Mouse (Mus musculus) forelimb bud, embryonic 11.5 days (tissue): ENCODE measurements at regions not wholly inside any gene's neighbourhood (a gene's known extent, or its start where the extent isn't known, plus 50 kb on each side); places are given as distances from the start of the nearest gene placed in this dataset.

ENCODE experiments used
- DNase-seq: peaks from one replicate; pipeline ENCODE4 v3.0.0-alpha.2; 2012; ENCODE audit warnings: low read depth, low spot score

DNA sequence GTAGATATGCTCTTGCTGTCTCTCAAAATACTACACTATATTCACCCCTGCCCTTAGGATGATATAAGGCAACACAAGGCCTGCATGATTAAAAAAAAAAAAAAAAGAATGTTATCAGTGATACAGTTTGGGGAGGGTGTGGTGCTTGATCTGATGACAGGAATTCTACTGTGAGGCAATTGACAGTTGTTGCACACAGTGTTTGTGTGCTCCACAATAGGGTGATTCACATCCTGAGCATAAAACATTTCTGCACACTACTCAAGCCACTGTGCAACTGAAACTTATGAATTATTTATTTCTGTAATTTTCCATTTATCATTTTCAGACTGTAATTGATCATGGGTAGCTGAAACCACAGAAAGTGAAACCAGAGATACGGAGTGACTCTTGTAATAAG, 277.2 kb upstream of the Adgrl4 start:
- no peak for DNase-seq

- DNase-seq: no peak
Observed at GRCm38 (mm10) chr3:151182132-151182531, 255.6 kb upstream of the Adgrl4 start.

DNA sequence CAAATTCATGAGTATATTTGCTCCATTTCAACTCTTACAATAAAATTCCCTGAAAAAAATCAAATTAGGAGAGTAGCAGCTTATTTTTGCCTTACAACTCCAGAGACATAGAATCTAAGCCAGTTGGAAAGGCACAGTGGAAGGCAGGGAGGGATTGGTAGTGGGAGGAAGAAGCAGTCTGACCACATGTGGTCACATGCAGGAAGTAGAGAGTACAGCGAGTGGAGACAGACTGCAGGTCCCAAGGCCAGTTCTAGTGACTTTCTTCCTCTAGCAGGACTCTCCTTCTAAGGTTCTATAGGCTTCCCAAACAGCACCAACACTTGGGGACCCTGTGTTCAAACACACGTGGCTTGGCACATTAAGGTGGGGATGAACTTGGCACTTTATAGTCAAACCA, 245.6 kb upstream of the Adgrl4 start:
- DNase-seq: no peak

DNA sequence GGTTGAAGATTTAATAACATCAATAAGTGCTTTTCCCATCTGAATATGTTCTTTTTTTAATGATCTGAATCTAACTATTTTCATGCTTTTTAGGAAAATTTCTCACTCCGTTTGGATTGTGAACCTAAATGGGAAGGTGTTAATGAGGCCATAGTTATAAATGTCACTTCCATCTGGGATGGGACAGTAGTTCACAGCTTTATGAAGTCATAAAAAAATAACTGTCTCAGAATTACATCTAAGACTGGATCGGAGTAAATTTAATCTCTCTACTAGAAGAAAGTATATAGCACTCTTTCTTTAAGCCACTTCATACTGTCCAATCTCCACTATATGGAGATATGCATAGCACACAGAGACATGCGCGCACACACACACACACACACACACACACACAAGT, 226.7 kb upstream of the Adgrl4 start:
- no peak for DNase-seq

GRCm38 (mm10) chr3:151216764-151217502, 220.8 kb upstream of the Adgrl4 start:
- DNase-seq: no peak

- peak; percentile 57 for DNase-seq
Observed at GRCm38 (mm10) chr3:151222407-151222806, 215.3 kb upstream of the Adgrl4 start.

DNA sequence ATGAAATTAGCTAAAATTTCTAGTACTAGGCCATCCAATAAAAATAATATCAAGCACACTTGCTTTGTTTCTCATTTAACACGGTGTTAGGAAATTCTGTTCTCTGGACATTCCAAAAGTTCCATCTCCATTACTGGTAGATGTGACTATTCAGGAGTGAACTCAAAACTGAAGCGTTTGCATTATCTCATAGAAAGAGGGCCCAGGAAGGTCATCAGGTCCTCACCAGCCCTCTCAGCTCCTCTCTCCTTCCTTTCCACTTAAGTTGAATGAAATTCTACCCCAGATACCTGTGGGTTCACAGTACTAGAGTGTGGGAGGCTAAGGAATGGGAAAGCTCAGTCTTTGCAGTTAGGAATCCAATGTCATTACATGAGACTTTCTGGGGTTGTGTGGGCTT, 185.2 kb upstream of the Adgrl4 start:
- DNase-seq: no peak

- no peak for DNase-seq
Observed at GRCm38 (mm10) chr3:151262821-151263220, 174.9 kb upstream of the Adgrl4 start.

DNA sequence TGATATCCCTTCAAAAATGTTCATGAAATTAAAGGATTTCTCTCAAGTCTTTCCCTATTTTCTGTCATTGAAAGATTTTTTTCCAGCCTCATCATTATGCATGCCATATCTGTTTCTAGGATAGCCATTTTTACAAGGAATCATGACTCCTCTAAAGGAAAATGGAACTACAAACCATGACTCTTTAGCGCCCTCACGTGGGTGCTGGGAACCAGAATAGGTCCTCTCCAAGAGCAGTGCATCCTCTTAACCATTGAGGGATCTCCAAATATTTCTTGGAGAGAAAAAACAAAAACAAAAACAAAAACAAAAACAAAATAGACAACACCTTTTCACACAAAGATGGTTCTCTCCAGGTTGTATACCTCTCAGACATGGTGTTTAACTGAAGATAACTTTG, 172.0 kb upstream of the Adgrl4 start:
- no peak for DNase-seq

DNA sequence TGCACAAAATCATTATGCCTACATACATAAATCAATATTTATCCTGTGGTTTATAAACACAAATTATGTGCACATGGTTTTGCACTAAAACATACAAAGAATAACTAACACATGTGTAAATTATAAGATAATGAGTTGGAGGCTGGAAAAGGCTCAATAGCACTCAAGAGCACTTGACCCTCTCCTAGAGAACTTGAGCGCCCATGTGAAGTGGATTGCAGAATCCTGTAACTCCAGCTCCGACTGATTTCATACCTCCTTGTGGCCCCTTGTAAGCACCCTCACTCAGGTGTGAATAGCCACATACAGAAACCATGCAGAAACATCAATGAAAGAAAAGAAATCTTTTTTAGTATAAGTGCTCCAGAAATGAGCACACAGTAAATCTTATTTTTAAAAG, 168.2 kb upstream of the Adgrl4 start:
- no peak for DNase-seq

- no peak for DNase-seq
Observed at GRCm38 (mm10) chr3:151283829-151284228, 153.9 kb upstream of the Adgrl4 start.

- no peak for DNase-seq
Observed at GRCm38 (mm10) chr3:151293981-151294605, 143.6 kb upstream of the Adgrl4 start.

GRCm38 (mm10) chr3:151294606-151295005, 143.1 kb upstream of the Adgrl4 start:
- DNase-seq: no peak

DNA sequence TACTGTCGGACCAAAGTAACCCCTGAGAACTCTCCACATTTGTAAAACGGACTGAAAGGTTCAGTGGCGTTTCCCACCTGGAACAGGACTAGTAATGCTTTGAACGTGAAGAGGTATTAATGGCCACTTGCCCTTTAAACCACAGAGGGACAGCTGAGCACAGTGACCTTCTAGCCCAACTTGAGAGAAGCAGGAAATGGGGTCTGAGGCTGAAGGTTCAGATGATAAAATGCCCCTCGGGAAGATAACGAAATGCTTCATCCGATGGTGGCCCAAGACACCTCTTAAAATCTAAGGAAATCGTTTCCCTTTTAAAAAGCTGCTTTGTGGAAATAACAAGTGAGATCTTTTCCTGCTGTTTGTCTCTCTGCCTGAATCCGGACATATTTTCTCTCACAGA, 142.7 kb upstream of the Adgrl4 start:
- DNase-seq: no peak

DNA sequence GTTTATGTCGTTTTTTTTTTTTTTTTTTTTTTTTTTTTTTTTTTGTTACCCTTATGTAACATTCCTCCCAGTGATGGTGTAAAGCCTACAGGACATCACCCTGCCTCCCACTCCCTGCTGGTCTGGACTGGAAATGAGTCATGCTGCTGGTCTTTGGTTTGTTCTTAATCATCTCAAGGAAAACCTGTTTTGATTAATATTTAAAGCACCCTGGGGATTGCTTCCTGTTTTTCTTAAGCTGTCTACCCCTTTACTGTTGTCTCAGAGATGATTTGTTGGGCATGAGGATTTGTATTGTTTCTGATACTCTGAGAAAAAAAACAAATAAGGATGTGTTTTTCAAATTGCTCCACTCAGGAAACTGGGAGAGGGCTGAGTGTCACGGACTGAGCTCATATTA, 139.4 kb upstream of the Adgrl4 start:
- no peak for DNase-seq

DNA sequence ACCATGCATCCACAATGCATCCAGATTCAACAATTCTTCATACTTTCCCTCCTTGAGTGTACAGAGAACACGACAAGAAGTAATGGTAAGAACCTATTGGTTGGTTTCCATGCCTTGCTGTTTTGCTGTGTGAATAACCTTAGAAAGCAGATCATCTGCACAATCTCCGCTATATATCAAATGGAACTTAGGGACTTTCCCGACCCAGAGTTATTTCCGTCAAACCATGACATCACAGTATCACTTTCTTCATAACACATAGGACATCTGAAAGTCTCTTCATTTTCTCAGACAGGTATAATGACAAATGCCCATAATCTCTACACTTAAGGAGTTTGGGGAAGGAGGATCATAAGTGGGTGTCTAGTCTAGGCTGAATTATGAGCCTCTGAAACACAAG, 132.3 kb upstream of the Adgrl4 start:
- DNase-seq: no peak

- DNase-seq: no peak
Observed at GRCm38 (mm10) chr3:151307975-151308374, 129.7 kb upstream of the Adgrl4 start.

- no peak for DNase-seq
Observed at GRCm38 (mm10) chr3:151323835-151324234, 113.9 kb upstream of the Adgrl4 start.

DNA sequence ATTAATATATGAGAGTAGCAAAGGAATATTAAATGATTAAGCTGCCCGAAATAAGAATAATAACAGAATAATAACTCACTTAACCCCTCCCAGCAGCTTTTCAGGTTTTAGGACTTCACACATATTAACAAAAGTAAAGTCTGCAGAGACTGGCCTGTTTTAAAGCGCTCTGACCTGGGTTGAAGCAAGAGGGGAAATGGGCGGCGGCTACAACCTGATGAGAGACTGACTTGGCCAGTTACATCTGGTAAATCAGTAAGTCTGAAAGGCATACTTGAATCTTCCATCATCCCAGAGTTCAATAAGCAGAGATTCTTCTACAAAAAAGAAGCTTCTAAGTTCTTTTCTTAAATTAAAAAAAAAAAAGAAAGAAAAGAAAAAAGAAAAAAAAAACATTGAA, 107.9 kb upstream of the Adgrl4 start:
- no peak for DNase-seq

DNA sequence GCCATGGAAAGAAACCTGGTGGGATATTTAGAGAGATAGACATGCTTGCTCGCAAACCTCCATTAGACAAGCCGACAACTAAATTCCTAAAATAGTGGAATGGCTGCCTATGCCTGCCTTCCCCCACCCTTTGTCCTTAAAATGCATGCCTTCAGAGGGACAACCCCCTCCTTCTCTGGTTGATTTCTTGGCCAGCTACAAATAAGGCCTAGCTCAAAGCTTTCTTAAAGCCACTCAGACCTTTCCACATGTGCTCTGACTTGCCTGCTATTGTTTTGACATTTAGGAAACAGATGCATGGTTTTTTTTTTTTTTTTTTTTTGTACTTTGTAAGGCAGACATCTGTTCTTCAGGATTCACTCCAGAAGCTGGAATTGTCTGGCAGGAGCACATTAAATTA, 105.8 kb upstream of the Adgrl4 start:
- no peak for DNase-seq

DNA sequence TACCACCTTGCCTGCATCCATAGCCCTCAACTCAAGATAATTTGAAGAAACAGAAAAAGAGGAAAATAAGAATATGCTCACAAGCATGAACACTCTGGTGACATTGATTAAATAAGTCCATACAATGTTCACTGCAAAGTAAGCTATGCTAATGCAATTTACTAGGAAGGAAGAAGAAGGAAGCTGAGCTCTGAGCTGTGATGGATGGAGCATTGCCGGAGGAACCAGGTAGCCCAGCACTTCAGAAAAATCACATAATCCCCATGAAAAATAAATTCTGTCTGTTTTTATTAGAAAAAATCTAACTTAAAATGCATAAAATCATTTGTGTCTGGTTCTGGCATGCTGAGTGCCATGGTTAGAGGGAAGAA, 105.4 kb upstream of the Adgrl4 start:
- DNase-seq: no peak

DNA sequence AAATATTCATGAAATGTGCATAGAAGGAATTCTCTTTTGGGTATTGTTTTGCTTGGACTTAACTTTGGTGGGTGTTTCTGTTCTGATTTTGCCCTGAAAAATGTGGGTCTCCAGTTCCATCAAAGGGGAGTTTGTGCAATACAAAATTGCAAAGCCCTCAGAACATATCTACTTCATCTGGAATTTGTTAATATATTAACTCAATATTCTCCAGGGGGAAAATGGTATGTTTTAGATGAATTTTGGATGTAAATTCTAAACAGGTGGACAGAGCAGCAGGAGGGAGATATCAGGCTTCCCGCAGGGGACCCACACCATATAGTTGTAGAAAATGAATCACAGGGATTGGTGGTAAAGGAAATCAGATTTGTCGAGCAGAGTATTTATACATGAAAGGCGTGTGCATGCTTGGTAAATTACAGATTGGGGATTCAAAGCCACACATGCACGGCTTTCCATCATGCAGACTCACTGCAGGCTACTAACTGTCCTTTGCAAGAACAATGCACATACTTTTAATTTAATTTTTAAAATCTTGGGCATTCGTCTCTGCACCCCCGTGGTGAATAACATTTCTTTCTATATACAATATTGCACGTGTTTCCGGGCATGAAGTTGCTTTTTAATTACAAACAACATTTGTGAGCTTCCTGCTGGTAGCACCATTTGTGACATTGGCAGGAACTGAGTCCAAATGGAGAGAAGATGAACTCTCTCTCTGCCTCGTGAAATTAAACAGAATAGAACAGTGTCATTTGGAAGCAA, 104.8 kb upstream of the Adgrl4 start:
- DNase-seq: no peak

DNA sequence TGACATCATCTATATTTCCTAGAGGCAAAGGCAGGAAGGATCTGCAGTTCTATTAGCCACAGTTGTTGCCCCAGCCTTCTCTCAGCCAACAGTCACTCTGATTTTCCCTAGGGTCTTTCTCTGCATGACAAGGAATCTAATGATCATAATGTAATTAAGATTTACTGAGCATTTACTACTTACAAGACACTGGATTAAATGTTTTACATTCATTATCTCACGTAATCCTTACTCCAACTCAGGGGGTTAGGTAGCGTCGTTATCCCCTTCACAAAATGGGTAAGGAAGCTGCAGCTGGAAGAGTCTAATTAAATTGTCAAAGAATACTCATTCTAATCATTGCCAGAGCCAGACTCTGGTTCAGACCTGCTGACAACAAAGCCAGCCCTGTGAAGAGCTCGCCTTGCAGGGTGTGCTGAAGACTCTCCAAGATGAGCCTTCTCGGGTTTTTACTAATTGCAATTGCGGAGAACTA, 103.8 kb upstream of the Adgrl4 start:
- DNase-seq: no peak
